ENCODE assay signal across 21 mouse cellular contexts in the genomic region with DNA sequence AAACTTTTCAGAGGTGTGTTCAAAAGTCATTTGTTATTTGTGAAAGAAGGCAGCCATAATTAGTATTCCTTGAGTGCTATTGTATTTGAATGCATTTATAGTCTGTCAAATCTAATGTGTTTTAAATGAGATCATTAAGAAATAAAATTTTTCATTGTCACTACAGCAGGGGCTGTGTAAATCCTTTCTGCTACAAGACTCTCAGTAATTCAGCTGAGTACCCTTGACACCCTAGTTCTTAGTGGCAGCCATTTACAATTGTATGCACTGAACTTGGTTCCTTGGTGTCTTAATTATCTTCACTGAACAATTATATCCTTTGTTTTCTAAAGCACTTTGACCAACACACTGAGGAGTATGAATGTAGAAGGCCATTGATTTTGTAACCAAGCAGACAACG.
A peak's percentile ranks its signal among the peaks of the same experiment; 100 is the strongest.
DNase-seq lines count a peak whose midpoint lies in the region; ATAC-seq and TF ChIP-seq lines count a peak whose summit lies in the region.
"Had no signal": no experiment of that assay in that cellular context is flagged by ENCODE, and none has a peak within 500 bp of the region (broad histone marks: within the 10 kb centered on the region; RNA-seq: fewer than 3 reads in every experiment).

No protein-coding gene starts in this region.

- WGBS in forebrain, postnatal 0 days, result 21% methylated on average over 1 of the region's 1 CpGs
- 31% methylated on average over 1 of the region's 1 CpGs for WGBS in forebrain, embryonic 15.5 days

- no peaks in the 10 kb centered on the region for H3K4me1 ChIP-seq in forebrain, postnatal 0 days (ENCODE audit: insufficient read depth)
- H3K4me1 ChIP-seq in forebrain, embryonic 15.5 days, result no peaks in the 10 kb centered on the region

- DNase-seq in forebrain, postnatal 0 days, result no peak
- peak; percentile 16 for DNase-seq in retina, embryonic 14.5 days (ENCODE audit: low spot score)
- DNase-seq in retina, postnatal 1 day, result peak; percentile 46
- no peak for DNase-seq in adrenal gland, adult 8-10 months
- no peak for DNase-seq in lung, postnatal 14 days
- DNase-seq: adrenal gland, adult 2 months; adrenal gland, postnatal 10 days; adrenal gland, postnatal 14 days; adrenal gland, postnatal 25 days; adrenal gland, postnatal 36 days; B cell, adult 2 months; cerebellum, adult 11 months; cerebellum, adult 11-12 months; cerebellum, adult 18-20 months; cerebellum, adult 2 months had no signal

- no peak for TF ChIP-seq CTCF in forebrain, postnatal 0 days (IDR thresholded peaks at IDR 0.05; ENCODE audit: low read depth)

- H3K36me3 ChIP-seq in forebrain, postnatal 0 days (ENCODE audit: insufficient read depth), result no peaks in the 10 kb centered on the region
- H3K36me3 ChIP-seq in forebrain, embryonic 15.5 days, result no peaks in the 10 kb centered on the region
- H3K36me3 ChIP-seq: G1E had no signal

- peak; percentile 82; the same call in 1 of the 2 replicates for ATAC-seq in forebrain, postnatal 0 days
- ATAC-seq in forebrain, embryonic 15.5 days (replicated peaks), result no peak
- ATAC-seq: activated CD4-positive, CD25-positive, alpha-beta regulatory T cell, adult 4 months; CD4-positive, CD25-positive, alpha-beta regulatory T cell, adult 4 months; Patski had no signal

- no peak overlapping the region for H3K9ac ChIP-seq in forebrain, postnatal 0 days
- no peak overlapping the region for H3K9ac ChIP-seq in forebrain, embryonic 15.5 days (replicated peaks)

- no peaks in the 10 kb centered on the region for H3K27me3 ChIP-seq in forebrain, postnatal 0 days (ENCODE audit: insufficient read depth, low read length)
- no peaks in the 10 kb centered on the region for H3K27me3 ChIP-seq in forebrain, embryonic 15.5 days
- H3K27me3 ChIP-seq: CH12.LX, Patski had no signal

- no peaks in the 10 kb centered on the region for H3K9me3 ChIP-seq in forebrain, postnatal 0 days (ENCODE audit: low read length)
- H3K9me3 ChIP-seq in forebrain, embryonic 15.5 days, result no peaks in the 10 kb centered on the region

- no peak overlapping the region for H3K4me3 ChIP-seq in forebrain, postnatal 0 days (ENCODE audit: low read depth, low read length)
- H3K4me3 ChIP-seq in forebrain, embryonic 15.5 days, result no peak overlapping the region

- no peak overlapping the region for H3K4me2 ChIP-seq in forebrain, postnatal 0 days (ENCODE audit: low read depth)
- H3K4me2 ChIP-seq in forebrain, embryonic 15.5 days (replicated peaks), result no peak overlapping the region

- no peak overlapping the region for H3K27ac ChIP-seq in forebrain, postnatal 0 days (ENCODE audit: low read depth, low read length)
- H3K27ac ChIP-seq in forebrain, embryonic 15.5 days (replicated peaks), result no peak overlapping the region

Comparison
In these comparisons a context has a peak if more than half of its experiments do, and no peak if none do; other contexts are left out.
1. DNase-seq: peak in retina, embryonic 14.5 days (single experiment) and retina, postnatal 1 day (single experiment); none in forebrain, postnatal 0 days (single experiment), adrenal gland, adult 8-10 months (single experiment) and lung, postnatal 14 days (single experiment).